Mouse (Mus musculus): ENCODE results near the gene E130116L18Rik. TPM values are rescaled to one million over a fixed set of nuclear protein-coding genes. Genes with fewer than 3 reads are reported as not detected.

The E130116L18Rik gene
- polyA plus RNA-seq (2014; fragmentation: Nextera tagmentation; extraction: Ambion mirVana) = not detected in 2 replicates

DNA sequence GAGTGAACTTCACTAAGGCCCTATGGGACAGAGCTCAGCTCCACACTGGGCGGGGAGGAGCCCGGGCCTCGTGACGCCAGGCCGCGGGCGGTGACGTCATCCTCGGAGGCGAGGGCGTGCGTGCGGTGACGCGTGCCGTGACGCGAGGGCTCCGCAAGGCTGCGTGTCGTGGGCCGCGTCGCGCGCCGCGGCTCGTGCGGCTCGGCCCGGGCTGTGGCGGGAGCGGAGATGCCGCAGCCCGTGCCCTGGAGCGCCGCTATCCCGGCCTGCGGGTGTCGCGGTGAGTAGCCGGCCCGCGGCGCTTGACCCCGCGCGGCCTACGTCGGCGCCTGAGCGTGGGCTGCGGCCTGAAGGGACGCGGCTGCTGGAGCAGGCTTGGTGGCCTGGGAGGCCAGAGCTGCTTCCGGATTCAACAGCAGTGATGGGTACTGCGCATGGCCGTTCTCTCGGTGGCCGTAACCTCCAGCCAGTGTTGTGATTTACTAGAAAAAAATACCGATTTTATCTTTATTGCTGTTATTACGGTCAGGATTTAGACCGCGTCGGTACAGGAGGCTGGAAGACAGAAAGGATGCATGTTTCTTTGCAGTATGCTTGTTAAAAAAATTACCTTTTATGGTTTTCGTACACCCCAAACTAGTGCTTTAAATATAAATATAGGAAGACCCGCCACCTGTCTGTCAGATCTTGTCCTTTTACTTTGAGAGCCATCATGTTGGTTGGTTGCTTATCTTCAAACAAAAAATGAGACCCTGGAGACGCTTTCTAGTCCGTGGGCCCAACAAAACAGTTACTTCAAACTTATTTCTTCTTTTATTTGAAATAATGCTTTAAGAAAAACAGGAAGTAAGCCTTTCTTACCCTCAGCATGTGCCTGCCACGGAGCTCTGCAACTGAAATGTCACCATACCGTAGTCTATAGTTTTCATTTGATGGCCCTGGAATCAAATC, at the start of gene E130116L18Rik:
Gene E130116L18Rik, minus strand, starts transcription at position 402 of the 951 bp plus-strand sequence.
- Histone ChIP-seq H3K9ac (ENCODE audit: low read depth, low read length) (peak within 1 kb of the TSS; percentile 76), H3K27me3 (replicated peaks; ENCODE audit: control insufficient read depth, insufficient read depth, low read length) (no peaks in the 10 kb centered on the region), H3K4me3 (ENCODE audit: low read depth, low read length) (peak within 1 kb of the TSS; percentile 70), H3K9me3 (ENCODE audit: control insufficient read depth, low read length) (no peaks in the 10 kb centered on the region), H3K4me2 (peak within 1 kb of the TSS; percentile 79), H3K36me3 (ENCODE audit: control insufficient read depth, insufficient read depth, low read length) (no peaks in the 10 kb centered on the region), H3K4me1 (replicated peaks; ENCODE audit: control insufficient read depth, insufficient read depth, low read length) (no peaks in the 10 kb centered on the region; the same call in 1 of the 2 replicates), H3K27ac (ENCODE audit: low read depth, low read length) (peak within 1 kb of the TSS; percentile 64; the same call in 1 of the 2 replicates)
- 4% methylated on average over 72 of the region's 72 CpGs for WGBS
- ATAC-seq (replicated peaks; ENCODE audit: low FRiP score) (peak; percentile 86), DNase-seq (ENCODE audit: low spot score) (peak; percentile 80)

DNA sequence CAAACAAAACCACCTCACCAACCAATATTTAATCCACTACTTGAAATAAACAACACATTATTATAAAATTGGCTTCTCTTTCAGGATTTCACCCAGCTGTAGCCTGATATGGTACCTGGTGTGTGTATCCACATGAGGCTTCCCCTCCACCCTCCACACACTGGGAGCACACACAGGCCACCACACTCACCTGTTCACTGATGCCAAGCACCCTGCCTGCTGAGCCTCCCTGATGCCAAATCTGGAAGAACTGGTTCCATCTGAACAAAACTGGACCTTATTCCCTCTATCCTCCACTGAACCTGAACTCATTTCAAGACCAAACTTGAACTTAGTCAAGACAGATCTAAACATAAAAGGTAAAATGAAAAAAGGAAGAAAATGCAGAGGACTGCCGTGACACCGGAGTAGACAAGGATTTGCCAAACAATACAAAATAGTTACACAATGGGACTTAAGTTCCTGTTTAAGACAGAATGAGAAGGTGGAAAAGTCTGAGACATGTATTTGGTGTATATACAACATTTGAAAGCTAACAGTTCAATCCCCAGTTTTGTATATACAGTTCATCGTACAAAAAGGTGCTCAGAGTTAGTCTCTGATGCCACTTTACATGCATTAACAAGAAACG, 45.4 kb upstream of the E130116L18Rik start:
- H3K4me3 ChIP-seq (ENCODE audit: low read depth, low read length) = no peak overlapping the region
- no peak overlapping the region for H3K4me2 ChIP-seq
- no peaks in the 10 kb centered on the region for H3K27me3 ChIP-seq (replicated peaks; ENCODE audit: control insufficient read depth, insufficient read depth, low read length)
- 94% methylated on average over 4 of the region's 4 CpGs for WGBS
- no peak for DNase-seq (ENCODE audit: low spot score)
- H3K27ac ChIP-seq (ENCODE audit: low read depth, low read length) = no peak overlapping the region
- no peaks in the 10 kb centered on the region for H3K4me1 ChIP-seq (replicated peaks; ENCODE audit: control insufficient read depth, insufficient read depth, low read length)
- H3K36me3 ChIP-seq (ENCODE audit: control insufficient read depth, insufficient read depth, low read length) = peaks cover 8% of the 10 kb centered on the region; the same call in 1 of the 2 replicates
- H3K9ac ChIP-seq (ENCODE audit: low read depth, low read length) = no peak overlapping the region
- no peaks in the 10 kb centered on the region for H3K9me3 ChIP-seq (ENCODE audit: control insufficient read depth, low read length)
- ATAC-seq (replicated peaks; ENCODE audit: low FRiP score) = no peak

GRCm38 (mm10) chr5:25262266-25262665, 39.3 kb upstream of the E130116L18Rik start:
- Histone ChIP-seq H3K9me3 (ENCODE audit: control insufficient read depth, low read length) (no peaks in the 10 kb centered on the region), H3K27ac (ENCODE audit: low read depth, low read length) (no peak overlapping the region), H3K4me2 (no peak overlapping the region), H3K9ac (ENCODE audit: low read depth, low read length) (no peak overlapping the region), H3K4me3 (ENCODE audit: low read depth, low read length) (no peak overlapping the region), H3K4me1 (replicated peaks; ENCODE audit: control insufficient read depth, insufficient read depth, low read length) (no peaks in the 10 kb centered on the region), H3K36me3 (ENCODE audit: control insufficient read depth, insufficient read depth, low read length) (peaks cover 10% of the 10 kb centered on the region), H3K27me3 (replicated peaks; ENCODE audit: control insufficient read depth, insufficient read depth, low read length) (no peaks in the 10 kb centered on the region)
- DNase-seq (ENCODE audit: low spot score) = no peak
- WGBS = 81% methylated on average over 7 of the region's 7 CpGs
- no peak for ATAC-seq (replicated peaks; ENCODE audit: low FRiP score)

- DNase-seq (ENCODE audit: low spot score) (no peak), ATAC-seq (replicated peaks; ENCODE audit: low FRiP score) (no peak)
- H3K9ac ChIP-seq (ENCODE audit: low read depth, low read length) = no peak overlapping the region
- H3K4me1 ChIP-seq (replicated peaks; ENCODE audit: control insufficient read depth, insufficient read depth, low read length) = no peaks in the 10 kb centered on the region
- no peak overlapping the region for H3K4me2 ChIP-seq
- no peak overlapping the region for H3K4me3 ChIP-seq (ENCODE audit: low read depth, low read length)
- WGBS = 84% methylated on average over 6 of the region's 6 CpGs
- peaks cover 10% of the 10 kb centered on the region for H3K36me3 ChIP-seq (ENCODE audit: control insufficient read depth, insufficient read depth, low read length)
- no peak overlapping the region for H3K27ac ChIP-seq (ENCODE audit: low read depth, low read length)
- H3K27me3 ChIP-seq (replicated peaks; ENCODE audit: control insufficient read depth, insufficient read depth, low read length) = no peaks in the 10 kb centered on the region
- H3K9me3 ChIP-seq (ENCODE audit: control insufficient read depth, low read length) = no peaks in the 10 kb centered on the region
Observed at GRCm38 (mm10) chr5:25261452-25261851, 38.5 kb upstream of the E130116L18Rik start.

- Histone ChIP-seq H3K4me2 (no peak overlapping the region), H3K4me3 (ENCODE audit: low read depth, low read length) (no peak overlapping the region), H3K27ac (ENCODE audit: low read depth, low read length) (no peak overlapping the region), H3K4me1 (replicated peaks; ENCODE audit: control insufficient read depth, insufficient read depth, low read length) (no peaks in the 10 kb centered on the region), H3K9me3 (ENCODE audit: control insufficient read depth, low read length) (no peaks in the 10 kb centered on the region), H3K9ac (ENCODE audit: low read depth, low read length) (no peak overlapping the region), H3K27me3 (replicated peaks; ENCODE audit: control insufficient read depth, insufficient read depth, low read length) (no peaks in the 10 kb centered on the region), H3K36me3 (ENCODE audit: control insufficient read depth, insufficient read depth, low read length) (peaks cover 5% of the 10 kb centered on the region)
- no peak for DNase-seq (ENCODE audit: low spot score)
- 90% methylated on average over 2 of the region's 2 CpGs for WGBS
- ATAC-seq (replicated peaks; ENCODE audit: low FRiP score) = no peak
Observed at GRCm38 (mm10) chr5:25256686-25257085, 33.7 kb upstream of the E130116L18Rik start.

DNA sequence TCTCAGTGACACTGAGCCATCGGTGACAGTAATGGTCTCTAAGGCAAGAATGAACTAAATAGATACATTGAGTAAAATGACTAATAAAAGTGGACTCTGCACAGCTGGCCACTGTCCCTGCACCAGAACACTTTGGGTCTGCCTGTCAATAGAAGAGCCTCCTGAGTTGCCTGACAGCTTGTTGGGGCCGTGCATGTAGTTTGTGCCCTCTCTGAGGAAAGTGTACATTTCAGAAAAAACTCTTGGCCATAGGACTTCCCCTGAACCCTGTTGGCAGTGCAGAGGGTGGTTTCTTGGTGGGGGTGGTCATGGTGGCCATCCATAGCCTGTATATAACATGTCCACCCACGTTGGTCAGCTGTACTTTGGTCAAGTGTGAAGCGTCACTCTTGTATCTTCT, 31.5 kb upstream of the E130116L18Rik start:
- Histone ChIP-seq H3K36me3 (ENCODE audit: control insufficient read depth, insufficient read depth, low read length) (no peaks in the 10 kb centered on the region; the same call in 1 of the 2 replicates), H3K9ac (ENCODE audit: low read depth, low read length) (no peak overlapping the region), H3K27ac (ENCODE audit: low read depth, low read length) (no peak overlapping the region), H3K4me2 (no peak overlapping the region), H3K4me1 (replicated peaks; ENCODE audit: control insufficient read depth, insufficient read depth, low read length) (no peaks in the 10 kb centered on the region), H3K4me3 (ENCODE audit: low read depth, low read length) (no peak overlapping the region), H3K27me3 (replicated peaks; ENCODE audit: control insufficient read depth, insufficient read depth, low read length) (no peaks in the 10 kb centered on the region), H3K9me3 (ENCODE audit: control insufficient read depth, low read length) (no peaks in the 10 kb centered on the region)
- ATAC-seq (replicated peaks; ENCODE audit: low FRiP score) (no peak), DNase-seq (ENCODE audit: low spot score) (no peak)
- 84% methylated on average over 4 of the region's 4 CpGs for WGBS

DNA sequence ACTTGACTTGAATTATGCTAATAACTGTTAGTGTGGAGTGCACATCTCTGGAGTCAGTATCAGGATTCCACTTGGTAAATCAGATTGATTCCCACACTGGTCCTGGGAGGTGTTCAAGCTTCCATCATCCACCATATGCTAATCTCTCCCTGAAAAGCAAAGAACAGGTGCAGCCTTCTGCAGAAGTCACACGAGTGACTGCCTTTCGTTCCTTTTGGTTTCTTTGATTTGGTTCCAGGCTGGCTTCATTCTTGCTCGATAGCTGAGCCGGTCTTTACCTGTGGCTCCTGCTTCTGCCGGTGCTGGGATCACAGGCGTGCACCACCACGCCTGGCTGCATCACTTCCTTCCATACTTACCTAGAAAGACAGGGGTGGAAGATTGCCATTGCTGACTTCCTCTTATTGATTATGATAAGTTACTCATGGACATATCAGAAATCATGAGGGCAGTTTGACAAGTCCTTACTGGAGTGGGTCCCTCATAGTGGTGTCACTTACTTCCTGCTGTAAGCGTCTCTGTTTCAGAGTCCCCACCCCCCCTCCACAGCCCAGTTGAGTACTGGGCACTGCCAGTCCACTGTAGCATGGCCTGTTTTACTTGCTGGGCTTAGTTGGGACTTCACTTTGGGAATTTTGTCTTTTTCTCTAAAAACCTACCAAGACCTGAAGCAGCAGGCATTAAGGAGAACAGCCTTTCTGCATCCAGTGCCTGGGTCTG, 30.0 kb upstream of the E130116L18Rik start:
- Histone ChIP-seq H3K4me3 (ENCODE audit: low read depth, low read length) (no peak overlapping the region), H3K9ac (ENCODE audit: low read depth, low read length) (no peak overlapping the region), H3K4me1 (replicated peaks; ENCODE audit: control insufficient read depth, insufficient read depth, low read length) (no peaks in the 10 kb centered on the region), H3K4me2 (no peak overlapping the region), H3K27ac (ENCODE audit: low read depth, low read length) (no peak overlapping the region), H3K9me3 (ENCODE audit: control insufficient read depth, low read length) (no peaks in the 10 kb centered on the region), H3K36me3 (ENCODE audit: control insufficient read depth, insufficient read depth, low read length) (no peaks in the 10 kb centered on the region; the same call in 1 of the 2 replicates), H3K27me3 (replicated peaks; ENCODE audit: control insufficient read depth, insufficient read depth, low read length) (no peaks in the 10 kb centered on the region)
- 82% methylated on average over 8 of the region's 8 CpGs for WGBS
- DNase-seq (ENCODE audit: low spot score) (no peak), ATAC-seq (replicated peaks; ENCODE audit: low FRiP score) (no peak)

DNA sequence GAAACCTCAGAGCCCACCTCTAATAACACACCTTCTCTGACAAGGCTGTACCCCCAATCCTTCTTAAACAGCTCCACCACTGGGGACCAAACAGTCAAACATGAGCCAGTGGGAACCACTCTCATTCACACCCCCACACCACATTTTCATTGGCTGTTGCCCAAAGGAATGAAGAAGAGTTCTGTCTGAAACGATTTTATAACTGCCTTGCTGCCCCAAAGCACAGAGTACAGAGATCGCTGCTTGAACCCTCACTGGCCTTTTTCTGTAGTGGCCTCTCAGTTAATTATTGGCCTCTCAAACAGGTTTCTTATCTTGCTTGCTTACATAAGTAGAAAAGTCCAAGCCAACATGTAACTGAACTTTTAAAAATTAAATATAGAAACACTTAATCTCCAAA, 29.5 kb upstream of the E130116L18Rik start:
- ATAC-seq (replicated peaks; ENCODE audit: low FRiP score) = no peak
- WGBS = 71% methylated on average over 2 of the region's 2 CpGs
- H3K4me3 ChIP-seq (ENCODE audit: low read depth, low read length) = no peak overlapping the region
- no peak overlapping the region for H3K9ac ChIP-seq (ENCODE audit: low read depth, low read length)
- no peaks in the 10 kb centered on the region for H3K9me3 ChIP-seq (ENCODE audit: control insufficient read depth, low read length)
- H3K4me2 ChIP-seq = no peak overlapping the region
- H3K27ac ChIP-seq (ENCODE audit: low read depth, low read length) = no peak overlapping the region
- no peaks in the 10 kb centered on the region for H3K27me3 ChIP-seq (replicated peaks; ENCODE audit: control insufficient read depth, insufficient read depth, low read length)
- H3K4me1 ChIP-seq (replicated peaks; ENCODE audit: control insufficient read depth, insufficient read depth, low read length) = no peaks in the 10 kb centered on the region
- H3K36me3 ChIP-seq (ENCODE audit: control insufficient read depth, insufficient read depth, low read length) = no peaks in the 10 kb centered on the region; the same call in 1 of the 2 replicates
- DNase-seq (ENCODE audit: low spot score) = no peak

Measured in liver, embryonic 11.5 days (tissue).